Mouse (Mus musculus): ENCODE results near the gene Spryd3. TPM values are rescaled to one million over a fixed set of nuclear protein-coding genes. Genes with fewer than 3 reads are reported as not detected.

The Spryd3 gene
- polyA plus RNA-seq, 1 experiment: 43.1 TPM

DNA sequence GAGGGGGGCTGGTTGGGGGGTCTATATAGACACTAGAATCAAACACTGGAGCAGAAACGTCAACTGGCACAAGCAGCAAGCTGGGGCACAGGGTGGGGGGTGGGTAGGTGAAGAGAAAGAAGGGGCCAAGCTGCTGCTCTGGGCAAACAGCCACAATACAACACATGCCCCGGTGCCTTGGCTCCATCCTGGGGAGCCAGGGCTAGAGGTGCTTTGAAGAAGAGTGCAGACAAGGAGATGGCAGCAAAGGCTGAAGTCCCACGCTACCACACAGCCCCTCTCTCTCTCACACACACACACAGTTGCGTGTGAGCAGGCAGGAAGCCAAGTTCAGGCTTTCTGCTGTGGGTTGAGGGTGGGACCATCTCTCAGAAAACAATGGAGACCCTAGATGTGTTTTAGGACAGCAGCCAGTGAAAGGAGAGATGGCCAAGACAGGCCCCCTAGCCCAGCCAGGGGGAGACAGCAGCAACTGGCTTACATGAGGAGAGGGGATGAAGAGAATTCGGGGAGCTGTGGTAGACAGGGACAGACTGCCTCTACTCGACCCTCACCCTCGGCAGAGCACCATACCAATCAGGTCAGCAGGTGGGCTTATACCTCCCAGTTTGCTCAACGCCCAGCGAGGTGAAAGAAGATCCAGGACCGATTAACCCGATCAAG lies 19.1 kb downstream of the Spryd3 start:
- DNase-seq: no peak
- H3K4me1 ChIP-seq (replicated peaks; ENCODE audit: control insufficient read depth, insufficient read depth, low read length): peaks cover 11% of the 10 kb centered on the region; the same call in 1 of the 2 replicates
- H3K27me3 ChIP-seq (ENCODE audit: control insufficient read depth, insufficient read depth, low read length): no peaks in the 10 kb centered on the region
- WGBS: 82% methylated on average over 11 of the region's 11 CpGs
- no peak overlapping the region for H3K4me3 ChIP-seq (ENCODE audit: control insufficient read depth, insufficient read depth, low read length)
- no peak overlapping the region for H3K27ac ChIP-seq (ENCODE audit: control insufficient read depth, insufficient read depth, low read length)
- peaks cover 36% of the 10 kb centered on the region for H3K36me3 ChIP-seq (ENCODE audit: control insufficient read depth, insufficient read depth, low read length)
- TF ChIP-seq POLR2A (IDR thresholded peaks at IDR 0.05; ENCODE audit: control insufficient read depth, extremely low read depth, insufficient read depth, low read length, poor library complexity) (no peak), CTCF (IDR thresholded peaks at IDR 0.05; ENCODE audit: borderline replicate concordance, control insufficient read depth, extremely low read depth, insufficient read depth, low read length, poor library complexity) (no peak)

DNA sequence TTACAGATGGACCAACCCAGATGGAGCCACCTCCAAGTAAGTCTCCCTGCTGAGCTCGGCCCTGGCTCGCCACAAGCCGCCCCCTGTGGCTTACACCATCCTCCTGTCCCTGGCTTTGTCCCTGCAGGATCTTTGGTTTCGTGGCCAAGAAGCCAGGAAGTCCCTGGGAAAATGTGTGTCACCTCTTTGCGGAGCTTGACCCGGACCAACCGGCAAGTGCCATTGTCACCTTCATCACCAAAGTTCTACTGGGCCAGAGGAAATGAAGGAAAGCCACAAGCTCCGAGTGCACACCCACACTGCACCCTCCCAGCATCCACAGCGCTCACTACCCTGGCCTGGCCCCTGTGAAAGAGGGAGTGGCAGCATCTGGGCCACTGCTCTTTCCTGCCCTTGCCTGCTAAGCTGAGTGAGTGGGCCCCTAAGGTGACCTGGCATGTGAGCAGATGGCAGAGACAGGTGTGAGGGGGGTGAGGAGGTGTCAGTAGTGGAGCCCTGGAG lies 20.3 kb downstream of the Spryd3 start:
- Histone ChIP-seq H3K27me3 (ENCODE audit: control insufficient read depth, insufficient read depth, low read length) (no peaks in the 10 kb centered on the region), H3K4me1 (replicated peaks; ENCODE audit: control insufficient read depth, insufficient read depth, low read length) (peaks cover 11% of the 10 kb centered on the region; the same call in 1 of the 2 replicates), H3K36me3 (ENCODE audit: control insufficient read depth, insufficient read depth, low read length) (peaks cover 29% of the 10 kb centered on the region), H3K4me3 (ENCODE audit: control insufficient read depth, insufficient read depth, low read length) (no peak overlapping the region), H3K27ac (ENCODE audit: control insufficient read depth, insufficient read depth, low read length) (no peak overlapping the region)
- no peak for DNase-seq
- TF ChIP-seq POLR2A (IDR thresholded peaks at IDR 0.05; ENCODE audit: control insufficient read depth, extremely low read depth, insufficient read depth, low read length, poor library complexity) (no peak), CTCF (IDR thresholded peaks at IDR 0.05; ENCODE audit: borderline replicate concordance, control insufficient read depth, extremely low read depth, insufficient read depth, low read length, poor library complexity) (no peak)
- WGBS: 22% methylated on average over 9 of the region's 9 CpGs

DNA sequence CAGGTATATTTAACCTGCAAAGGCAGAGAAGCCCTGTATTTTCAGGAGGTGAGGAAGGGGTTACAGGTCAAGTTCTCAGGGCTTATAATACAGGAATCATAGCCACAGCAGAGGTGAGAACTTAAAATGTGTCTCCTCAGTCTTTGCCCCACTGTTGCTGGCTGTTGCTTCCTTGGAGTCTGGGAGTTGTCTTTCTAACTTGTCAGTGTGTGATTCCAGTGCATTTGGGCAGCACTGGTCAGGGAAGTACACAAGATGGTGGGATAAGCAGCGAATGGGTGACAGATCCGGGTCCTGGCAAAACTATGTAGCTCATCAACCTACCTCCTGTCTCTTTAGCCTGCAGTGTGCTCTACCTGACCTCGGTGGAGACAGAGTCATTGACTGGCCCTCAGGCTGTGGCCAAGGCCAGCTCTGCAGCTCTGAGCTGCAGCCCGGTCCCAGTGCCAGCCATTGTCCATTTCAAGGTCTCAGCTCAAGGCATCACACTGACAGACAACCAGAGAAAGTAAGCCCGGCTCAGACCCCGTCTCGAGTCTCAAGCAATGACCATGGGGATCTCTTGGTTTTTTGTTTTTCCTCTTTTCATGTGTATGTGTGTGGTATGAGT lies 21.3 kb downstream of the Spryd3 start:
- no peak for DNase-seq
- Histone ChIP-seq H3K4me3 (ENCODE audit: control insufficient read depth, insufficient read depth, low read length) (no peak overlapping the region), H3K27me3 (ENCODE audit: control insufficient read depth, insufficient read depth, low read length) (no peaks in the 10 kb centered on the region), H3K36me3 (ENCODE audit: control insufficient read depth, insufficient read depth, low read length) (peaks cover 29% of the 10 kb centered on the region), H3K27ac (ENCODE audit: control insufficient read depth, insufficient read depth, low read length) (no peak overlapping the region), H3K4me1 (replicated peaks; ENCODE audit: control insufficient read depth, insufficient read depth, low read length) (peaks cover 11% of the 10 kb centered on the region; the same call in 1 of the 2 replicates)
- 93% methylated on average over 7 of the region's 7 CpGs for WGBS
- TF ChIP-seq CTCF (IDR thresholded peaks at IDR 0.05; ENCODE audit: borderline replicate concordance, control insufficient read depth, extremely low read depth, insufficient read depth, low read length, poor library complexity) (no peak), POLR2A (IDR thresholded peaks at IDR 0.05; ENCODE audit: control insufficient read depth, extremely low read depth, insufficient read depth, low read length, poor library complexity) (no peak)

DNA sequence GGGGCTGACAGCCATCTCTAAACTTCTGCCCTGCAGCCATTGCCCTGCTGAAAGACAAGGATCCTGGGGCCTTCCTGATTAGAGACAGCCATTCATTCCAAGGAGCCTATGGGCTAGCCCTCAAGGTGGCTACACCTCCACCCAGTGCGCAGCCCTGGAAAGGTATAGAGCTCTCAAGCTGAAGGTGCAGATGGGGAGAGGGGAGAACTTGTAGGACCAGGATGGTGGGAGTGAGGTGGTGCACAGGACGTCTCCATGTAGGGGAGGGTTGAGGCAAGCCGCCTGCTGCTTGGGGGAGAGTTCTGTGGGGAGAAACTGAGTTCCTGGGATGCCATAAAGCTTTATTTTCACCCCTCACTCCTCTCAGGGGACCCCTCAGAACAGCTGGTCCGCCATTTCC lies 22.4 kb downstream of the Spryd3 start:
- Histone ChIP-seq H3K27ac (ENCODE audit: control insufficient read depth, insufficient read depth, low read length) (no peak overlapping the region), H3K4me1 (replicated peaks; ENCODE audit: control insufficient read depth, insufficient read depth, low read length) (peaks cover 13% of the 10 kb centered on the region; the same call in 1 of the 2 replicates), H3K4me3 (ENCODE audit: control insufficient read depth, insufficient read depth, low read length) (no peak overlapping the region), H3K36me3 (ENCODE audit: control insufficient read depth, insufficient read depth, low read length) (peaks cover 21% of the 10 kb centered on the region), H3K27me3 (ENCODE audit: control insufficient read depth, insufficient read depth, low read length) (no peaks in the 10 kb centered on the region)
- TF ChIP-seq POLR2A (IDR thresholded peaks at IDR 0.05; ENCODE audit: control insufficient read depth, extremely low read depth, insufficient read depth, low read length, poor library complexity) (no peak), CTCF (IDR thresholded peaks at IDR 0.05; ENCODE audit: borderline replicate concordance, control insufficient read depth, extremely low read depth, insufficient read depth, low read length, poor library complexity) (no peak)
- DNase-seq: no peak
- 93% methylated on average over 4 of the region's 4 CpGs for WGBS

DNA sequence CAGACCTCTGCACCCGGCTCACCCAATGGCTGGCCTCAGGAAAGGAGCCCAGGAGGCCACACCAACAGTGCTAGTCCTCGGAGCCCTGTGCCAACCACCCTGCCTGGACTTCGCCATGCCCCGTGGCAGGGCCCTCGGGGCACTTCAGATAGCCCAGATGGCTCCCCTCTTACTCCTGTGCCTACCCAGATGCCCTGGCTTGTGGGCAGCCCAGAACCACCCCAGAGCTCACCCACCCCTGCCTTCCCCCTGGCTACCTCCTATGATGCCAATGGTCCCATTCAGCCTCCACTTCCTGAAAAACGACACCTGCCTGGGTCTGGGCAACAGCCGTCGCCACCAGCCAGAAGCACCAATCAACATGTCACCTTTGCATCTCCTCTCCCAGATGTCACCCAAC lies 23.2 kb downstream of the Spryd3 start:
- TF ChIP-seq CTCF (IDR thresholded peaks at IDR 0.05; ENCODE audit: borderline replicate concordance, control insufficient read depth, extremely low read depth, insufficient read depth, low read length, poor library complexity) (no peak), POLR2A (IDR thresholded peaks at IDR 0.05; ENCODE audit: control insufficient read depth, extremely low read depth, insufficient read depth, low read length, poor library complexity) (no peak)
- H3K4me3 ChIP-seq (ENCODE audit: control insufficient read depth, insufficient read depth, low read length): no peak overlapping the region
- no peak for DNase-seq
- H3K27me3 ChIP-seq (ENCODE audit: control insufficient read depth, insufficient read depth, low read length): no peaks in the 10 kb centered on the region
- H3K27ac ChIP-seq (ENCODE audit: control insufficient read depth, insufficient read depth, low read length): no peak overlapping the region
- H3K4me1 ChIP-seq (replicated peaks; ENCODE audit: control insufficient read depth, insufficient read depth, low read length): peaks cover 14% of the 10 kb centered on the region; the same call in 1 of the 2 replicates
- H3K36me3 ChIP-seq (ENCODE audit: control insufficient read depth, insufficient read depth, low read length): peaks cover 12% of the 10 kb centered on the region
- 64% methylated on average over 8 of the region's 8 CpGs for WGBS

DNA sequence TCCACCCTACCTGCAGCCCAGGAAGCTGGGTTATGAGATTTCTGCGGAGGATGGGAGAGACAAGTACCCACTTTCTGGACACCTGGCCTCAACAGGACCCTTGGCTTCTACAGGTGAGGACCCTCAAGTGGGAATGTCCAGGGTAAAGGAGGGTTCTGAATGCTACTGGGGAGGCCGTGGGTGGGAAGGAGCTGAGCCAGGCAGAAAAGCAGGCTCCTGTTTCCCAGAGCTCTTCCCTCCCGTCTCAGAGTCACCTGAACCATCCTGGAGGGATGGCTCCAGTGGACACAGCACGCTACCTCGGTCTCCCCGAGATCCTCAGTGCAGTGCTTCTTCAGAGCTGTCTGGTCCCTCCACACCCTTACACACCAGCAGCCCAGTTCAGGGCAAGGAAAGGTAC lies 23.9 kb downstream of the Spryd3 start:
- H3K27me3 ChIP-seq (ENCODE audit: control insufficient read depth, insufficient read depth, low read length): no peaks in the 10 kb centered on the region
- DNase-seq: no peak
- peaks cover 18% of the 10 kb centered on the region; the same call in 1 of the 2 replicates for H3K4me1 ChIP-seq (replicated peaks; ENCODE audit: control insufficient read depth, insufficient read depth, low read length)
- TF ChIP-seq POLR2A (IDR thresholded peaks at IDR 0.05; ENCODE audit: control insufficient read depth, extremely low read depth, insufficient read depth, low read length, poor library complexity) (no peak), CTCF (IDR thresholded peaks at IDR 0.05; ENCODE audit: borderline replicate concordance, control insufficient read depth, extremely low read depth, insufficient read depth, low read length, poor library complexity) (no peak)
- no peak overlapping the region for H3K27ac ChIP-seq (ENCODE audit: control insufficient read depth, insufficient read depth, low read length)
- no peak overlapping the region for H3K4me3 ChIP-seq (ENCODE audit: control insufficient read depth, insufficient read depth, low read length)
- peaks cover 6% of the 10 kb centered on the region for H3K36me3 ChIP-seq (ENCODE audit: control insufficient read depth, insufficient read depth, low read length)
- WGBS: 93% methylated on average over 6 of the region's 6 CpGs

Data from thymus, adult 2 months (tissue).